Mouse (Mus musculus): Measurements from ENCODE around the gene 6820408C15Rik.

- TF ChIP-seq CTCF (conservative IDR thresholded peaks at IDR 0.05; ENCODE audit: low read length) (no peak), NANOG (IDR thresholded peaks at IDR 0.05; ENCODE audit: borderline replicate concordance, low read length) (no peak), POU5F1 (IDR thresholded peaks at IDR 0.05; ENCODE audit: borderline replicate concordance, low read length) (no peak)
Measured at GRCm38 (mm10) chr2:152481726-152482125, 66.3 kb downstream of the 6820408C15Rik start.
